Mouse (Mus musculus) frontal cortex, postnatal 36 days (tissue): ENCODE data around the gene Ntsr1.

ENCODE experiments used
- DNase-seq, 2 experiments: peaks; one replicate each; pipeline ENCODE4 v3.0.0; 2022; ENCODE audit warnings: low spot score in 2 of 2

The Ntsr1 gene

DNA sequence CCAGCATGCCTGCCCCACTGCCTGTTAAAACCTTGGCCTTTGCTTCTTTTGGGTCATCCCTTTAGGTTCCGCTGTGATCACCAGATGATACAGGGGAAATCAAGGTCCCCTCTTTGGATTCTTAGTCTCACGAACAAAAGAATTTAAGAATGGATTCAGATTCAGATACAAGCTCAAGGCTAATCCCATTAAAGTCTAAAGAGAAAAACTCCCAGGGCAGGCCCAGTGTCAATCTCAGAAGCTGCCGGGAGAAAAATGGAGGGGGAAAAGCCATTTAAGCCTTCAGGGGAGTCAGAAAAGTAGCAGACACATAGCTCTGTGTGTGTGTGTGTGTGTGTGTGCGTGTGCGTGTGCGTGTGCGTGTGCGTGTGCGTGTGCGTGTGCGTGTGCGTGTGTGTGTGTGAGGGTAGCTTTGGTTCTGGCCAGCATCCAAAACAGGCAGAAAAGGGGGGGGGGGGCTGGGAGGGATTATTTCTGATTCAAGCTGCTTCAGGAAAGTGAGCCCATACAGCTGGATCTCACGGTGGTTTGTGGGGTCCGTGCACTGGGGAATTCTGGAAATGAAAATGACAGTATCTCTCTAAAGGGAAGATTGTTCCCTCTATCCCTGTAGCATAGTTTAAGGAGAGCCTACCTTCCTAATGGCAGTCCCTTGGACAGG lies 8.8 kb downstream of the Ntsr1 start:
- no peak for DNase-seq

DNA sequence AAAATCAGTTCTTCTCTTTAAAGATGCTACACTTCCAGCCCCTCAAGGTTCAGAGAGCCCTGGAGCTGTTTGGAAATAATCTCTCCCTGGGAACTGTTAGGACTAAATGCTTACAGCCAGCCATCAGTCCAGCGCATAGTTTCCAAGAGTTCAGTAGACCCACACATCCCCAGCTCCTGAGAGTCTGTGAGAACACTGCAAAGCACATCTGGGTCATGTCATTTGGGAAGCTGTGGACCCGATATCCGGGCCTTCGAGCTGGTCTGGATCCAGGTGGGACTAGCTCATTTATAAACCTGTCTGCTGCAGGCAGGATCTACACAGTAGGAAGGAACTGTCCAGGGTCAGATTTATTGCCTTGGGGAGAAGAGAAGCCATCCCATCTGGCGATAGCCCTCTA lies 11.1 kb downstream of the Ntsr1 start:
- DNase-seq = no peak

DNA sequence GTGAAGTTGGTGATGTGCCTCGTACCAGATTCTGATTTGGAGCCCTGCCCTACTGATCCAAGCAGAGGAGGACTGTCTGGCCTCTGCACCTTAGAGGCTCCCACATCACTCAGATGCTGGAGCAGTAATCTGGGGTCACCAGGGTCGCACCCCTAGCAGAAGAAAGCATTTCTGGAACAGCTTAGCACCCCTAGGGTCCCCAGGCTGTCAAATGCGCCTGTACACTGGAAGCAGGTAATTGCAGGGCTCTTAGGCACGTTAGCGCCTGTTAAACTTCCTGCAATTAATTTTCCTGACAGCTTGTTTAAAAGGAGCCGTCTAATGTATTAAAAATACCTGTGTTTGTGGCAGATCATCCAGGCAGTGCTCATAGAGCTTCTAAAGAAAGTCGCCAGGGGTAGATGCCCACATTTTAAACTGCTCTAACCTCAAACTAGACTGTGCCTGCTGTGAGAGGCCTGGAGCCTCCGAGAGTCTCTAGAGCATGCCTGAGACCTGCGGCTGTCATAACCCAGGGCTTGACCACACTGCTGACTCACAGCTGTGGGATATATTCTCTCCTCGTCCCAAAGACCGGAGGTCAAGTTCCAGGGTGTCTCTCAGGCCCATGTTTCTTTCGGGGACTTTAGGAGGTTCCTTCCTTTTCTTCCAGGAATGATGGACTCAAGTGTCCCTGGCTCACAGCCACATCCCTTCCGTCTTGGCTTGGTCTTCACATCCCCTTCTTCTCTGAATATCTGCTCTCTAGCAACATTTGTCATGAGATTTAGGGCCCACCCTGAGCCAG lies 12.3 kb downstream of the Ntsr1 start:
- no peak for DNase-seq

DNA sequence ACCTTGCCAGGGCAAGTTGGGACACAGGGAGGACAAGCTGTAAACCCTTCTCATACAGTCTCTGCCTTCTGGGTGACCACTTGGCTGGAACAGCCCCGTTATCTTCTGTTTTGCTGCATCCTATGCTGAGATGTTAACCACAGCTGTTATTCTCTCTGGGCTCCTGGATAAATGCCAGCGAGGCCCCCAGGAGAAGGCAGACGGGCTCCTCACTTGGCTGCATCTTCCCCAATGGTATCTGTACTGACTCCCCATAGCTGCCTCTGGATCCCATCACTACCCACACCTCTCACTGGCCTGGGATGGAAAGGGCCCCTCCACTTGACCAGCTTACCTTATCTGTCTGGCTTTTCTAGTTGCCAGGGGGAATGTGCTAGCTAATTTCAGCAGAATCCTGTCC lies 13.2 kb downstream of the Ntsr1 start:
- DNase-seq = no peak

DNA sequence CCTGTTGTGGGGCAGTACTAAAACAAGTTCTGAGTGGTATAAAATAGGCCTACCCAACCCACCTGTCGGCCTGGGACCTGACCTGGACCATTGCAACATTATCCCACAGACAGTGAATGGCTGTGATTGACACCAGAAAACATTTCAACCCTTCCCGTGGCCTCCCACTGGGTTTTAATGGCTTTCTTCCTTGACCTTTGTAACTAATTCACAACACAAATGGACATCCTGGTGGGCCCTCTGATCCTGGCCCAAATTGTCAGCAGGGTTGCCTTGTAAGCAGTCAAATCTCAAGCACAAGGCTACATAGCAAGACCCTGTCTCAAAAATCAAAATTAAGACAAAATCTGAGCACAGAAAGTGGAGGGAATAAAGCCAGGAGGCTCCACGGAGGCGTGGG lies 14.1 kb downstream of the Ntsr1 start:
- no peak for DNase-seq

DNA sequence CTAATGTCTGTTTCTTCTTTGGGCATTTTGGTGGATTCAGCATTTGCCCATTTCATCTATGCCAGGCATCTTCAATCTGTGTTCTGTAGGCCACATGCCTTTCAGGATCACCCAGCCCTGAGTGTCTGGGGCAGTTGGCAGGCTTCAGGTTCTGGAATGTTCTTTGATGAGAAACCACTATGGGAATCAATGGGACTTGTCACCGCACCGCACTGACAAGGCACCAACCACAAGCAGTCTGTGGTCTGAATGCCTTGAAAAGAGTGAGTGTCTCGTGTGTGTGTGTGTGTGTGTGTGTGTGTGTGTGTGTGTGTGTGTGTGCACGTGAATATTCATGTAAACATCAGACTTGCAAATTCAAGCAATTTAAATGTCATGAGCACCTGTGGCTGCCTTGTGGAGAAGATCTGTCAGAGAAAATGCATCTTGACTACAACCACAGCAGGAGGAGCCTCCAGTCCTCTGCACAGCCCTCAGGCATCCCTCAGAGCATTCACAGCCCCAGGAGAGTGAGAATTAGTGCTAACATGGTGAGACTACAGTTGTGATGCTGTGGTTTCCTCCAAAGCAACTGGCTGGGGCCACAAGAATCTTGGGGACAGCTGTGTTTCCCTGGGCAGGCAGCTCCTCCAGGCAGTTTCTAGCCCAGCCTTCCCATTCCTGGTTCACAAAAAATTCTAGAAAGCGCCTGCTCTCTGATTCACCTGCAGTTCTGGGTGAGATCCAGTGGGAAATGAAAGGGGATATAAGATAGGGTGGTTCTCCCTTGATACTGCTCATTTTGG lies 21.9 kb downstream of the Ntsr1 start:
- DNase-seq = no peak

DNA sequence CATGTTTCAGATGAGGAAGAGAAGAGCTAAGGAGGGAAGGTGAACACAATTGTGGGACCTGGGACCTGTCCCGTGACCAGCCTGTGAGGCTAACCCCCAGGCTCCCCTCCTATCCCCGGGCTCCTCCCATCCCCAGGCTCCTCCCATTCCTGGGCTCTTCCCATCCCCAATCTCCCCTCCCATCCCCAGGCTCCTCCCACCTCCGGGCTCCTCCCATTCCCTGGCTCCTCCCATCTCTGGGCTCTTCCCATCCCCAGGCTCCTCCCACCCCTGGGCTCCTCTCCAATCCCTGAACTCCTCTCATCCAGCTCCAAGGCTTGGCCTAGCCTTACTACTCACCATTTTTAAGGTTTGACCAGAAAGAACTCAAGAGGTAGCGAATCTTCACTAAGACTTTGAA lies 23.0 kb downstream of the Ntsr1 start:
- no peak for DNase-seq

DNA sequence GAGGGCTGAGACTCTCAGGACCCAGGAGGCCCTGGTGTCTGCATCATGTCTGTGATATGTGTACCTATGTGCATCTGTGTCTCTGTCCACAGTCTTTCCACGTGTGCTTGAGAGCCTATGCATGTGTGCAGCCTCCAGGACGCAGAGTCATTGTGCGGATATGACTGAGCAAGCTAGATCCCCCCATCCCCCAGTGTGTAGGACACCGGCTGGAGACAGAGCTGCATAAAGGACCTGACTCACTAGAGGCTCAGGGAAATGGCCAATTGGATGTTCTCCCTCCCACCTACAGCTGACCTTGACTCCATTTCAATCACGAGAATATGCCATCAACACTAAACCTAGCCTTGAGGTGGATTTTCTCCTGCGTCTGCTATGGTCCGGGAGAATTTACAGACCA lies 27.7 kb downstream of the Ntsr1 start:
- DNase-seq = no peak

DNA sequence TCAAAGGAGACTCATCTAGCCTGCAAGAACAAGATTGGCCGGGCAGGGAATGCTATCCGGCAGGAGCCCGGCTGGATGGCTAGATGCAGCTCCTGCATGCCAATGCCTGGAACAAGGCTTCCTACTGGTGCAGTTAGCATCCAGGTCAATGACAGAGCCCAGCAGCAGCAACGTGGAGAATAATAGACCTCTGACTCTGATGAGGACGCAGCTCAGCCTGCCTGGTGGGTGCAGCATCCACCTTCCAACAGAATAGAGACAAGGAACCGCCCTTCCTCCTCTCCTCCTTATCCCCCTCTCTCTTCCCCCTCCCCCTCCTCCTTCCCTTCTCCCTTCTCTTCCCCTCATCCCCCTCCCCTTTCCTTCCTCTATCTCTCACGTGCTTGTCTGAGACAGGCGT lies 28.1 kb downstream of the Ntsr1 start:
- no peak for DNase-seq

DNA sequence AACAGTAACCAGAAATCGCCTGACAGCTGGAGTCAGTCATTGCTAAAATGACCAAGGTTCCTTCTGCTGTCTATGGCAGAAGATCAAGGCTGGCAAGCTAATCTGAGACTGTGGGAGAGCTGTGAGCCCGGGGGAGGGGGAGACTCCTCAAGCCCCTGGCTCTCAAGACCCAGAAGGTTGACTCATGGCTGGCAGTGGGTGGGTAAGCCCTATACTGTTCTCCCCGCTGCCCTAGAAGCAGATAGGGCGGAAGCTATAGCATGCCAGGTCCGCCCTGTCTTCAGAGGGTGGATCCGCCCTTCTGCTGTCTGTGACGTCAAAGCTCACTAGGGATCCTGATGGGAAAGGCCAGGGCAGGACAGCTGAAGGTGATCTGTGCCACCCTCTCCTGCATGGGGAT lies 30.4 kb downstream of the Ntsr1 start:
- DNase-seq = no peak

DNA sequence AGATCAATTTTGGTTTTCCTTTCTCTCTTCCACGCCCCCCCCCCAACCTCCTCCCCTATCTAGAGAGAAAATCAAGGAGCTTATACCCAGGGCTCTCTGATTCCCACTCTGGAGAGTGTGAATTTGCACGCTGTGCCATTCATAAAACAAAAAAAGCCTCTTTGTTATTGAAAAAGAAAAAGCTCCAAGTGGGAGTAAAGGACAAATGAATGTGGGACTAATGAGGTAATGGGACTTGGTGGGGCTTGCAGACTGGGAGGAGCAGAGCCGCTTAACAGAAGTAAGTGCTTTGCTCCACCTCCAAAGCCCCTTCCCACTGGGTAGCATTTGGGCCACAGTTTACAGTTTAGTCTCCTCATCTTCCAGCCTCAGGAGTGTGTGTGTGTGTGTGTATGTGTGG lies 30.8 kb downstream of the Ntsr1 start:
- DNase-seq = no peak

DNA sequence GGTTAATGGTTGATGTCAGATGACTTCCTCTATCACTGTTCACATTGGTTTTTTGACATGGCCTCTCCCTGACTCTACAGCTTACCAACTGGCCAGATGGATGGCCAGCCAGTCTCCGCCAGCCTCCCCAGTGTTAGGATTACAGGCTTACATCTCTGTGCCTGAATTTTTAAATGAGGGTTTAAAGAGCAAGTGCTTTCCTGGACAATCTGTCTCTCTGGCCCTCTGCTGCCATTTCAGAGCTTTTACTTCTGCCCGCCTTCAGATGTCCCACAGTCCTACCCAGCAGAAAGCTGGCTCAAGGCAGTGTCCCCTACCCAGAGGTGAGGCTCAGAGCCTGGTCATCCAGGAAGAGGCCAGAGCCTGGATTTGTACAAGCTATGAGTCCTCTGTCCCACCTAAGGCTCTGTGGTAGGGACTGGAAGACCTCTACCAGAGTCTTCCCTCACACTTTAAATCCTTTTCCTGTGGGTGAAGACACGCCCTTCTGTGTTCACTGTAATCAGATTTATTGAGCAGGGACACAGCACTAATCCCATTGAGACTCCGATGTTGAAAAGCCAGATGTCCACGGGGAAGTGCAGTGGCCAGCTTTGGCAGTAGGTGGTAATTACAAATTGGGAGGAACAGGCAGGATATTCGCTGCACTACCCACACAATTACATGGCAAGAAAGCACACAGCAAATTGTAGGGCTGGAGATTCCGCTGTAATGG lies 32.1 kb downstream of the Ntsr1 start:
- no peak for DNase-seq

DNA sequence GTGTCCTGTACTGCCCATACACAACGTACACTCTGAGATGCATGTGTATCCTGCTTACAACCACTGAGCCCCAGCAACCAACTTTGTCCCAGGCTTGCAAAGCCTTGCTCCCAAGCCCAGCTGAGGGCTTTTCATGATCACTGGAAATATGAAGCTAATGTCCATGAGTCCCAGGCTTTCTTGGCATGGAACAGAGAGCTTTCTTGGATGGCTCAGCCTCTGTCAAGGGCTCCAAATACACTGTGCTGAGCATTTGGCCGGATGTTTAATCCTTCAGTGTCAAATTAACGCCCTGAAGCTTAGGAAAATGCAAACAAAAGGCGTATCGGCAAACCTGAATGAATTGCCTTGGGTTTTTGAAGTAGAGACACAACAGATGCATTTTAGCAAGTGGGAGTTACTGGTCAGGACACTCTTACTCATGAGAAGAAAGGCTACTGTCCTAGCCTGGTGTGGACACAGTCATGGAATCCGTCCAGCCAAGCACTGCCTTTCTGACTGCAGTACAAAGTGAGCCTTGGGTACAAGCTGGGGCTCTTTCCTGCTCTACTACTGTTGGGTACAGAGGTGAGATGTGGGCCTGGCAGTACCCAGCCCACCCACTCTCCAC lies 32.7 kb downstream of the Ntsr1 start:
- no peak for DNase-seq

DNA sequence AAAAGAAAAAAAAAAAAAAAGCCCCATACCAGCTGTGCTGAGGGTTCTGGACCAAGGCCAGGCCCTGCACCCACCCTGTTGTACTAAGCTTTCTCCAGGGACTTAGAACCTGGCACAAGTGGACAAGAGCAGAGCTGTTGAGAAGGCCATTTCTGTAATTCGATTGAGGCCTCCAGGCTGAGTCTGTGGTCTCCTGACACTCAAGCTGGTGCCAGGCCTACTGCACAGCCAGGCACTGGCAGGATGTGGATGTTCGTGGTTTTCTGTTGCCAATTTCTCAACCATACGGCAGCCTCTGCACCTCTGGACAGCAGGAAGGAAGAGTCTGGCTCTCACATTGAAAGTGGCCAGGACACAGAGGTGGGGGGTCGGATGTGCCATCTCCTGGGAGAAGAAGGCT lies 33.5 kb downstream of the Ntsr1 start:
- no peak for DNase-seq

DNA sequence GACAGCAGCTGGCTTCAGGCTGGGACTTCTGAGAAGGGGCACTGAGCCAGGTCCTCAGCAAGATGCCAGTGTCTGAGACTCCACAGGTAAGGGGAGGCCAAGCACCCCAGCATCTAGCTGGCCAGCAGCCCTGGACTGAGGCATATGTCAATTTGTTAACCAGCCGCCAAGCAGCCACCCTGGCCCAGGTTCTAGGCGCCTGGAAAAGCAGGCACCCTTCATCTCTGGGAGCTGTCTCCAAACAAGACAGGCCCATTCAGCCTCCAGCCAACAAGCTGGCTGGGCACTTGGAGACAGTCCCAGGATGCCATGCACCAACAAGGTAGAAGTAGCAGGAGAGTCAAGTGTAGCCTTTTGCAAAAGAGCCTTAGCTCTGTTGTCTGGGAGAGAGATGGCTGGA lies 43.9 kb downstream of the Ntsr1 start:
- DNase-seq = no peak

DNA sequence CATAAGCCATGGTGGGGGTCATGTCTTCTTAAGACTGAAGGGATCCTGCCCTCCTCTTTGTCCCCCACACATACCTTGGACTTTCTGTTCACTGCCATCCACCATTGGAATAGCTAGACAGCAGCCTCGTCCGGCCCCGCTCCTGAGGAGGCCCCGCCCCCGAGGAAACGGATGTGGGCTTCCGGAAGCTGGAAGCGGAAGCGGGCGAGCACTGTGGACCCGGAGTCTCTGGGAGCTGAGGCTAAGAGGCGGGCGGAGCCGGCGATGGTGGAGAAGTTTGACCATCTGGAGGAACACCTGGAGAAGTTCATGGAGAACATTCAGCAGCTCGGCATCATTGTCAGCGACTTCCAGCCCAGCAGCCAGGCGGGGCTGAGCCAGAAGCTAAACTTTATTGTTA lies 45.3 kb downstream of the Ntsr1 start:
- DNase-seq = no peak

DNA sequence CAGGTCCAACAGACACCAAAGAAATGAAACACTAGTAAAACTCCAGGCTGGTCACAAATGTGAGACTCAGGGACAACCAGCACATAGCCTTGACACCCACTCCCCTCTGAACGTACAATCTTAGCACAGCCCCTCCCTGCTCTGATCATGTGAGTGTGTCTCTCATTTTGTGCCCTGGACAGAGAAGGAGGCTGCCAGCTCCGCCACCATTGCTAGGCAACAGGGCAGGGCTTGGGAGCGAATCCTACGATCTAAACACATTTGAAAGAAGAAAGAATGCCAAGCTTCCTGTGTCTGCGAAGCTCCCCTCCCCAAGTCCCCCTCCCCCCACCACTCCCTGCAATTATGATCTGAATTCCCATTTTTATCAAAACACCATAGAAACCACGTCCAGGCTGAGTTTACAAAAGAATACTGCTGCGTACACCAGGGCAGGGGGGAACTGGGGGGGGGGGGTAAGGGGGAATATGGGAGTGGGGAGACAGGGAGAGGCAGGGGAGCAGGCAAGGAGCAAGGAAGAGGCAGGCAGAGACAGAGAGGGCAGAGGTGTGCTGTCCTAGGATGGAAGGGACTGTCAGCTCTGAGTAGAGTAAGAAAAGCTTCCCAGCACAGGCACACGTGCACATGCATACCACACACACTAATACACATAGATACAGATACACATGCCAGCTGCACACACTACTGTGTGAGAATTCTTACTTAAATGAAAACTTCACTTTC lies 47.8 kb downstream of the Ntsr1 start:
- DNase-seq = no peak

DNA sequence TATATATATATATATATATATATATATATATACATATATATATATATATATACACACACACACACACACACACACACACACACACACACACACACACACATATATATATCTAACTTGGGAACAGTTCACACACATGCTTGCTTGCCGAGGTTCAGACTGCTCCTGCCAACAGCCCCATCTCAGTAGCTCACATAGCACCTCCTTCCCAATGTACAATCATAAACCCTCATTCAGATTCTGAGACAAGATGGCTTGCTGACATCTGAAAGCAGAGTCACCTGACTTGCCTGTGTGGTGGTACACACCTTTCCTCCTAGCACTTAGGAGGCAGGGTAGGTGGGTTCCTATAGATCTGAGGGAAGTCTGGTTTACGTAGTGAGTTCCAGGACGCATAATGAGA lies 52.6 kb downstream of the Ntsr1 start:
- DNase-seq = no peak

DNA sequence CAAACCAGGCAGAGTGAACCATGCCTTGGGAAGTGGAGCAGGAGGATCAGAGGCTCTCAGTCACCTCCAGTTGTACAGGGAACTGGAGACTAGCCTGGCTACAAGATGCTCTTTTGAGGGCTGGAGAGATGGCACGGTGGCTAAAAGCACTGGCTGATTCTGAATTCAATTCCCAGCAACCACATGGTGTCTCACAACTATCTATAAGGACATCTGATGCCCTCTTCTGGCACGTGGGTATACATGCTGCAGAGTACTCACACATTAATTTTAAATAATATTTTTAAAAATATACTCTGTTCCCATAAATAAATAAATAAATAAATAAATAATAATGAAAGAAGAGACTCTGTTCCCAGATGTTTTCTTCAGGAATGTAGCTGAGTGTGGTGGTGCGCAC lies 55.4 kb downstream of the Ntsr1 start:
- DNase-seq = no peak

DNA sequence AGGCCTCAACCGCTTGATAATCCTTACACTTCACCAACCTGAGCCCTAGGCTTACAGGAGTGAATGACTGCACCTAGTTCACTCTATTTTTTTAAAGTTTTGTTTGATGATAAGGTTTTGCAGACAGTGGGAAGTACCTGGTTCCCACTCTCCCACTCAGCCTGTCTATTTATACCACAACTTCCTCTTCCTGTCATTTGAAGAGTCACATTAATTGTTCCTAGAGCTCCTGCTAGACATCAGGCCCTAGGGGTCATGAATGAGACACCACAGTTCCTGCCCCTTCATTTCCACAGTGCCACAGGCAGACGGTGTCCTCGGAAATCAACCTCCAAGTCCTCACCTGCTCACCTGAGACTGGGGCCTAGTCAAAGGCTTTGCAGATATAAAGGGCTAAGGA lies 56.7 kb downstream of the Ntsr1 start:
- no peak for DNase-seq

DNA sequence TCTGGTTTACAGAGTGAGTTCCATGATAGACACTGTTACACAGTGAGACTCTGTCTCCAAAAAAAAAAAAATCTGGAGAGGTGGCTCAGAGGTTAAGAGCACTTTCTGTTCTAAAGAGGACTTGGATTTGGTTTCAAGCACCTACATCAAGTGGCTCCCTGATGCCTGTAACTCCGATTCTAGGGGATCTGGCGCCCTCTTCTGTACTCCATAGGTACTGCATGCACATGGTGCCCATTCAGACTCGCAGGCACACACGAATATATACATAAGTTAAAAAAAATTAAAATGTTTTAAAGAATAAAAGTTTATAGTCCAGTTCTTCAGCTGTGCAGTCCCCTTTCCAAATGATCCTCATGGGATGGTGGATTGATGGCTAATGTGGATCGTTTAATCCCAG lies 60.5 kb downstream of the Ntsr1 start:
- no peak for DNase-seq
